Mouse (Mus musculus): ENCODE measurements around the gene Ankrd11.

DNA sequence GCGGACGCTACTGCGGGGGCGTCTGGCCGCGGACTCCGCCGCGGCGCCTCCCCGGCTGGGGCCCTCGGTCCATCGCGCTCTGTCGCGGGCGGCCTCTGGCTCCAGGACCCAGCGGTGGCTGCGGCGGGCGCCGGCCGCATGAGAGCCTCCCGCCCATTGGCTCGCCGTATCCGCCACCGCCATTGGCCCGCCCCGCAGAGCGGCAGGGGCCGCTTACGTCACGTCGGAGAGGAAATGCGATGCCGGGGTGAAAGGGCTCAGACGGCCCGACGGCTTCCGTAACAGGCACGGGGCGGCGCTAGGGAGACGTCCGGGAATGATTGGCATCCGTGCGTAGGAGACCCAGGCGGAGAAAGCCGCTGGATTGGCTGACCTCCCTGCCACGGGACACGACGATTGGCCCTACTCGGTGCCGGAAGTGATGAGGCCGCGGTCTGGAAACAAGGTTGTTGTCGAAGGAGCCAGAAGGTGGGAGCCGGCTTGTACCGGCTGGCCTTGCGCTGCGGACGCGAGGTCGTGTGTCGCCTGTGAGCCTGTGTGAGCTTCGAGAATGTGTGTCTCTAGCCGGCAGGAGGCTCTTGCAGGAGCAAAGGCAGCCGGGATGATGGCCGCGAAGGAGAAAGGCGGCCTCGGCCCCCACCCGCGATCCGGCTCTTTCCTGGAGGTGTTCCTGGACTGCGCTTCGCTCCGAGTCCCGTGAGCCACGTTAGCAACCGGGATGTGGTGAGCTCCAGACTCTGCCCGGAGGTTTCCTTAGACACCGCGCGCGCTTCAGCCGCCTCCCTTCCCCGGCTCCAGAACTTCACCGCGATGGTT lies at the start of gene Ankrd11:
- TF ChIP-seq CTCF (IDR thresholded peaks at IDR 0.05; ENCODE audit: low read depth) = peak; percentile 23; the same call in 1 of the 2 replicates
- peak; percentile 87; the same call in 1 of the 2 replicates for TF ChIP-seq EP300 (IDR thresholded peaks at IDR 0.05; ENCODE audit: low read depth)

Measured in heart, postnatal 0 days (tissue).